Mouse (Mus musculus) heart, postnatal 0 days (tissue): ENCODE data around the gene Cd151. TPM values are rescaled to one million over a fixed set of nuclear protein-coding genes. Genes with fewer than 3 reads are reported as not detected.

ENCODE experiments used
- ATAC-seq: fragments of 200-750 bp; cut with Nextera tagmentation; 2 replicates; pipeline ENCODE4 v1.8.0; 2017; ENCODE audit warnings: low read depth, moderate number of reproducible peaks, moderate library complexity; ENCODE audit not compliant: insufficient read depth
- DNase-seq: peaks from one replicate; pipeline ENCODE4 v3.0.0-alpha.2; 2016; ENCODE audit warnings: low spot score
- H3K27ac ChIP-seq: fragments of 300-500 bp; sonication (generic); 2 replicates; pipeline ENCODE4 v1.5.1; 2014; ENCODE audit warnings: low read depth, mild to moderate bottlenecking
- H3K27me3 ChIP-seq: fragments of 300-500 bp; sonication (generic); 2 replicates; pipeline ENCODE4 v1.6.1; 2014; ENCODE audit warnings: low read length, mixed read lengths; ENCODE audit not compliant: control insufficient read depth, insufficient read depth
- H3K36me3 ChIP-seq: fragments of 300-500 bp; sonication (generic); replicated peaks from 2 replicates; pipeline ENCODE4 v1.6.1; 2014; ENCODE audit warnings: low read length, mixed read lengths; ENCODE audit not compliant: control insufficient read depth, insufficient read depth
- H3K4me1 ChIP-seq: fragments of 300-500 bp; sonication (generic); 2 replicates; pipeline ENCODE4 v1.6.1; 2014; ENCODE audit warnings: antibody characterized with exemption; ENCODE audit not compliant: control insufficient read depth, insufficient read depth
- H3K4me2 ChIP-seq: fragments of 300-500 bp; sonication (generic); 2 replicates; pipeline ENCODE4 v1.6.1; 2014; ENCODE audit warnings: low read depth, mild to moderate bottlenecking, low read length, moderate library complexity
- H3K4me3 ChIP-seq: fragments of 300-500 bp; sonication (generic); 2 replicates; pipeline ENCODE4 v1.5.1; 2014; ENCODE audit warnings: low read depth, low read length
- H3K9ac ChIP-seq: fragments of 300-500 bp; sonication (generic); replicated peaks from 2 replicates; pipeline ENCODE4 v1.6.1; 2014; ENCODE audit warnings: low read depth, low read length, mixed read lengths
- H3K9me3 ChIP-seq: fragments of 300-500 bp; sonication (generic); replicated peaks from 2 replicates; pipeline ENCODE4 v1.6.1; 2016; ENCODE audit warnings: low read length; ENCODE audit not compliant: control insufficient read depth
- CTCF ChIP-seq: IDR thresholded peaks from 2 replicates; pipeline ENCODE4 v1.5.1; 2016; ENCODE audit warnings: antibody characterized with exemption, control low read depth, low read depth
- EP300 ChIP-seq: IDR thresholded peaks from 2 replicates; pipeline ENCODE4 v1.6.1; 2016; ENCODE audit warnings: antibody characterized with exemption, low read depth
- WGBS: fragments of 180-500 bp; shearing (Covaris S2); extraction: QIAGEN DNeasy Blood & Tissue Kit; methylation state at CpG from one replicate; pipeline ENCODE4 v1.1.7; 2014; 5-methylcytosine and 5-hydroxymethylcytosine counted together
- polyA plus RNA-seq: library from polyadenylated mRNA; unstranded; fragments of >200 nt; fragmentation: Nextera tagmentation; extraction: Ambion mirVana; gene quantifications from 2 replicates; pipeline ENCODE4 v1.2.1, GENCODE M21; 2015
- total RNA-seq: library from RNA; depleted of rRNA; stranded (reverse); fragments of >200 nt; gene quantifications from 2 replicates; pipeline ENCODE4 v1.2.3, GENCODE M21; 2014; ENCODE audit warnings: low replicate concordance; rRNA removed

The Cd151 gene
- total RNA-seq = 288 and 323 TPM in 2 replicates
- 37.8 and 39.7 TPM in 2 replicates for polyA plus RNA-seq

DNA sequence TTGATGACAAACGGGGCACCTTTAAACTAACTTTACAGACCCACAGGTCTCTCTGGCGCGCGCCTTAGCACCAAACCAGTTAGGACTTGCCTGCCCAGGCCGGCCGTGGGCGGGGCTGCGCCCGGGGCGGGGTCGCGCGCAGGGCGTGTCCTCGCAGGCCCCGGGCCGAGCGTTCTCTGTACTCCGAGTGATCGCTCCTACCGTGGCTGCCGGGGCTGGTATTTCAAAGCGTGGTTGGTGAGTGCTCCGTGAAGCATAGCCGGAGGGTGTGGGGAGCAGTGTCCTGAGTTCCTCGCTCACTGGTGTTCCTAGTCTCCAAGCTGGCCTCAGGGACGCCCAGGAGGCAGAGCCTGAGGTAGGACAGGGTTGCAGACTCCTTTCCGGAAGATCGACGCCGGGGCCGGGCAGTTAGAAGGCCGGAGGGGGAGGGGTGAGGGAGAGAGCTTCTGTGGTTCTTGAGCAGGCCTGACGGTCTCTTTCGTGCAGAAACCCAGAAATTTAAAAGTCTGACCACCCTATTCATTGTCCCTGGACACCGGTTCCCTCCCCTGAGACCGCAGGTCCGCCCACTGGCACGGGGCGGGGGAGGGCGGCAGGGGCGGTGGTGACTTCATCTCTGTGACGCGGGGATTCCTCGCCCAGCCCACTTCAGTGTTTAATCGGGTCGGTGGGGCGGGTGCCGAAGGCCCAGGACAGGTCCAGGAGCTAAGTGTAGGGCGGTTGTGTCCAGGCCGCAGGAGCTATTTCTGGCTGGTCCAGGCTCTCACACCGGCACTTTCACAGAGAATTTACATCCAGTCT lies at the start of gene Cd151:
Gene Cd151, plus strand, starts transcription at position 163 of the 801 bp plus-strand sequence.
- Histone ChIP-seq H3K36me3 (peaks cover 27% of the 10 kb centered on the region), H3K4me3 (peak within 1 kb of the TSS; percentile 63), H3K4me2 (peak within 1 kb of the TSS; percentile 66), H3K27me3 (peaks cover 16% of the 10 kb centered on the region; the same call in 1 of the 2 replicates), H3K9ac (peak within 1 kb of the TSS; percentile 71), H3K9me3 (no peaks in the 10 kb centered on the region), H3K4me1 (peaks cover 23% of the 10 kb centered on the region), H3K27ac (peak within 1 kb of the TSS; percentile 97)
- peak; percentile 84 for DNase-seq
- TF ChIP-seq CTCF (no peak), EP300 (no peak; the same call in 1 of the 2 replicates)
- peak; percentile 78 for ATAC-seq
- under 1% methylated on average over 52 of the region's 52 CpGs for WGBS

DNA sequence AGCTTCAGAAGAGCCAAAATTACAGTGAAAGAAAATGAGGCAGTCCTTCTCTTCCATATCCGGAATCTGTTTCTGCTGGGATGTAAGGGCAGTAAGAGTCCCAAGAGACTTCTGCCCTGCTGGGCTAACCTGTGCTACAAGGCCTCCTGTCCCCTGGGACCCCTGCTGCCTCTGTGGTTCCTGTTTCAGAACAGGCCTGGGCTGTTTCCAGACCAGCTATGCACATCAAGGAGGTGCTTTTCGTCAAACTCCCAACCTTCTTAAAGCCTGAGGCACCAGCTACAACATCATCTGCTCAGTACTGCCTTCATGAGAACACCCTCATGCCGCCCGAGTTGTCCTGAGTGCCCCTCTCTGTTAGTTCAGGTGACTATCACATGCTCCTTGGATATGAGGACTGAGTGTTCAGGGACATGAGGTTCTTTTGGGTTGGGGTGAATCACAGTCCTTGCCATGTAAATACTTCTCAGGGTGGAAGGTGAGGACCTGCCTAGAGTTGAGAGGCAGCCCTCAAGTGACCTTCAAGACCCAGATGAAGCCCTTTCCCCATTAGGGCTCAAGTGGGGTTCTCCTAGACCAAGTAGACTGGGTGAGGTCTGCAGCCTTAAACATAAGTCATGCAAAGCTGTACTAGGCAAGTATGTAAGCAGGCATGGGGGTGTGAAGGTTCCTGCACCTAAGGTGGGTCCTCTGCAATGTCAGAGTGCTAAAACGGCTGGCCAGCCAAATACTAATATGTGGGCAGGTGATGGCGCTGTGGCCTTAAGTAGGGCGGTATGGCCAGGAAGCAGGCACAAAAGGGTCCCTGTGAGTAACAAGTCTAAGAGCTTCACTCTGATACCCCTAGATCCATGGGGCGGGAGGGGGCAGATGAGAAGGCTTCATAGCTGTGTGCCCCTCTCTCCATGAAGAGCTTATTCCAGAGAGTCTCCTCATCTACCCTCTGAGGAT lies 49.2 kb upstream of the Cd151 start:
- Histone ChIP-seq H3K4me1 (peaks cover 6% of the 10 kb centered on the region), H3K27me3 (no peaks in the 10 kb centered on the region), H3K4me3 (no peak overlapping the region), H3K9me3 (no peaks in the 10 kb centered on the region), H3K36me3 (no peaks in the 10 kb centered on the region), H3K27ac (no peak overlapping the region), H3K9ac (no peak overlapping the region), H3K4me2 (no peak overlapping the region)
- TF ChIP-seq EP300 = no peak
- TF ChIP-seq CTCF = peak; percentile 32; the same call in 1 of the 2 replicates
- DNase-seq = no peak
- no peak for ATAC-seq
- WGBS = 61% methylated on average over 8 of the region's 8 CpGs

DNA sequence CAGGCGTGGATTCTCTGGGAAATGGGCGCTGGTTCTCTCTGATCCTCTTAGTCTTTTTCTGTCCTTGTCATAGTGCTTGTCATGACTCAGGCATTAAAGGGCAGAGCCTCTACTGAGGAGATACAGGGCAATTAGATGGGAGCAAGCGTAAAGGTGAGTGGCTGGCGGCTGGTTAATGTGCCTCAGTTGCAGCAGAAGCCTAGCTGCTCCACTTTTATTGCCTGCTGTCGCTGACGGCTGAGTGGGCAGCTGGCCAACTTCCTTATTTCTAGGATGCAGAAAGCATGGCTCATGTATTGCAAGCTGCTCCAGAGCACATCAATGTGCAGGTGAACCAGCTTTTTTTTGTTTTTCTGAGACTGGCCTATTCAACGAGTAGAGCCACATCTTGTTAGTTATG lies 48.2 kb upstream of the Cd151 start:
- Histone ChIP-seq H3K4me1 (peaks cover 6% of the 10 kb centered on the region), H3K9ac (no peak overlapping the region), H3K36me3 (no peaks in the 10 kb centered on the region), H3K4me3 (no peak overlapping the region), H3K27ac (no peak overlapping the region), H3K4me2 (no peak overlapping the region), H3K27me3 (no peaks in the 10 kb centered on the region), H3K9me3 (no peaks in the 10 kb centered on the region)
- TF ChIP-seq EP300 = no peak
- DNase-seq (no peak), ATAC-seq (no peak)
- WGBS = 54% methylated on average over 7 of the region's 7 CpGs

DNA sequence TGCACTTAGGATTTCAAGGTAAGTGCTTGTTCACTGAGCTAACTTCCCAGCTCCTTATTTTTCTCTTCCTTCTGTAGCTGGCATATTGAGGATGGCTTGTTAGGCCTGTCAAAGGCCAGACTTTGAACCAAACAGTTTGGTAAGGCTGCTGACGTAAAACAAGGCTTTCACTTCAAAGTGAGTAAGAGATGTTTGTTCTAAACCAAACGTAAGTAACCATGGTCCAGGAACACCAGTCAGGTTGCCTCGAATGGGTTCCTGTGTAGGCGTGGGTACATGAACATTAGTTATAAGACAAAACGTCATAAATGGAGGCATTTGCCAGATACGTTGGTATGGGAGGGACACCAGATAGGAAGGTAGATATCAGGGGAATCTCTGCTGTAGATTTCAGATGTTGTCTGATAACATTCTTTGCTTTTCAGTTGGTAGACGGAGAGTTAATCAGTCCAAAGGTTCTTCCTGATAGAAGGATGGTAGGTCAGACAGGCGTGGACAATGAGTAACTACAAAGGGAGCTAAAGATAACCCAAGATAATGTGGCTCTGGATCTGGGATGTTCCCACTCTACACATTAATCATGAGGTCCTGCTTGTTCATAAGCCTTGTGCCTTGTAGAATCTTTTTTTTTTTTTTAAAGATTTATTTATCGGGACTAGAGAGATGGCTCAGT lies 47.0 kb upstream of the Cd151 start:
- Histone ChIP-seq H3K36me3 (no peaks in the 10 kb centered on the region), H3K27ac (no peak overlapping the region), H3K4me3 (no peak overlapping the region), H3K27me3 (no peaks in the 10 kb centered on the region), H3K9ac (no peak overlapping the region), H3K4me2 (no peak overlapping the region), H3K4me1 (no peaks in the 10 kb centered on the region), H3K9me3 (no peaks in the 10 kb centered on the region)
- WGBS = 66% methylated on average over 9 of the region's 9 CpGs
- TF ChIP-seq CTCF (no peak), EP300 (no peak)
- no peak for DNase-seq
- ATAC-seq = no peak

DNA sequence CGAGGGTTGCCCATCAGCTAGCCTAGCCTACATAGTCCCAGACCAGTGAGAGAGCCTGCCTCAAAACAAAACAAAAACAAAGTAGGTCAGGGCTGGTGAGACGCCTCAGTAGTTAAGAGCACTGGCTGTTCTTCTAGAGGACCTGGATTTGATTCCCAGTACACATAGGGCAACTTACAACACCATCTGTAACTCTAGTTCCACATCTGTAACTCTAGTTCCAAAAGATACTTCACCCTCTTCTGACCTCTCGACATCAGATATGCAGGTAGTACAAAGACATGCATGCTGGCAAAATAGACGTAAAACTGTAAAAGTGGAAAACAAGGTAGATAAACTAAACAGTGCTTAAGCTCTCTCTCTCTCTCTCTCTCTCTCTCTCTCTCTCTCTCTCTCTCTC lies 43.4 kb upstream of the Cd151 start:
- Histone ChIP-seq H3K9ac (no peak overlapping the region), H3K27ac (no peak overlapping the region), H3K4me2 (no peak overlapping the region), H3K27me3 (no peaks in the 10 kb centered on the region), H3K4me3 (no peak overlapping the region), H3K9me3 (no peaks in the 10 kb centered on the region), H3K4me1 (0 out of 2 replicates have a peak, but pooled peaks cover 2% of the 10 kb centered on the region), H3K36me3 (no peaks in the 10 kb centered on the region)
- 59% methylated on average over 4 of the region's 4 CpGs for WGBS
- ATAC-seq (no peak), DNase-seq (no peak)
- TF ChIP-seq EP300 (no peak), CTCF (no peak)
